Comparison of ENCODE assay signal across 8 mouse cellular contexts in genomic region chr6:124904161-124904981, GRCm38 (mm10). TPM values are rescaled to one million over a fixed set of nuclear protein-coding genes. Genes with fewer than 3 reads are reported as not detected.
A peak's percentile ranks its signal among the peaks of the same experiment; 100 is the strongest.
DNase-seq lines count a peak whose midpoint lies in the region; ATAC-seq and TF ChIP-seq lines count a peak whose summit lies in the region.

No protein-coding gene starts in this region.

- H3K9ac ChIP-seq in ES-Bruce4 (ENCODE audit: low read depth, poor library complexity, severe bottlenecking) = peak overlapping the region; percentile 57
- H3K9ac ChIP-seq in heart, embryonic 14.5 days (ENCODE audit: low read length) = peak overlapping the region; percentile 69
- peak overlapping the region; percentile 72 for H3K9ac ChIP-seq in liver, embryonic 13.5 days
- H3K9ac ChIP-seq in neural tube, embryonic 11.5 days (ENCODE audit: low read length) = peak overlapping the region; percentile 84

- no peaks in the 10 kb centered on the region for H3K27me3 ChIP-seq in ES-Bruce4 (ENCODE audit: control insufficient read depth, insufficient read depth, low read length, poor library complexity, severe bottlenecking)
- H3K27me3 ChIP-seq in heart, embryonic 14.5 days (ENCODE audit: control insufficient read depth, insufficient read depth, low read length) = no peaks in the 10 kb centered on the region
- H3K27me3 ChIP-seq in liver, embryonic 13.5 days = peaks cover 22% of the 10 kb centered on the region
- no peaks in the 10 kb centered on the region for H3K27me3 ChIP-seq in neural tube, embryonic 11.5 days (ENCODE audit: control insufficient read depth, insufficient read depth, low read length)

- peak overlapping the region; percentile 70 for H3K4me3 ChIP-seq in ES-Bruce4 (ENCODE audit: low read depth, low read length)
- peak overlapping the region; percentile 64 for H3K4me3 ChIP-seq in brown adipose tissue, adult 24 weeks (ENCODE audit: insufficient read depth, low read depth, low read length)
- peak overlapping the region; percentile 47 to 49 for H3K4me3 ChIP-seq in heart, embryonic 14.5 days (ENCODE audit: control insufficient read depth in 1 of 2, insufficient read depth in 1 of 2, low read depth in 1 of 2, low read length in 2 of 2)
- peak overlapping the region; percentile 68 for H3K4me3 ChIP-seq in liver, embryonic 13.5 days (replicated peaks)
- peak overlapping the region; percentile 40 for H3K4me3 ChIP-seq in neural tube, embryonic 11.5 days (ENCODE audit: low read depth, low read length)

- TF ChIP-seq EP300 in ES-Bruce4 (IDR thresholded peaks at IDR 0.05; ENCODE audit: insufficient read depth, low read depth, low read length) = no peak

- no peaks in the 10 kb centered on the region for H3K9me3 ChIP-seq in ES-Bruce4 (replicated peaks; ENCODE audit: control insufficient read depth, insufficient read depth, low read length, poor library complexity, severe bottlenecking)
- no peaks in the 10 kb centered on the region for H3K9me3 ChIP-seq in heart, embryonic 14.5 days (ENCODE audit: control insufficient read depth, low read length)
- no peaks in the 10 kb centered on the region for H3K9me3 ChIP-seq in liver, embryonic 13.5 days (replicated peaks)
- H3K9me3 ChIP-seq in neural tube, embryonic 11.5 days (ENCODE audit: control insufficient read depth, low read length) = no peaks in the 10 kb centered on the region

- peak overlapping the region; percentile 98 for H3K27ac ChIP-seq in ES-Bruce4 (ENCODE audit: insufficient read depth, low read length)
- peak overlapping the region; percentile 90 for H3K27ac ChIP-seq in brown adipose tissue, adult 24 weeks (replicated peaks; ENCODE audit: low read depth, low read length)
- H3K27ac ChIP-seq in heart, embryonic 14.5 days (replicated peaks in 1 of 2; ENCODE audit: control insufficient read depth in 1 of 2, insufficient read depth in 1 of 2, low read depth in 2 of 2, low read length in 2 of 2) = peak overlapping the region; percentile 92 to 99
- H3K27ac ChIP-seq in liver, embryonic 13.5 days = peak overlapping the region; percentile 85
- peak overlapping the region; percentile 96 for H3K27ac ChIP-seq in neural tube, embryonic 11.5 days (ENCODE audit: low read depth, low read length)

- no peak for TF ChIP-seq POLR2A in ES-Bruce4 (IDR thresholded peaks at IDR 0.05; ENCODE audit: insufficient read depth, low read length)

- peak overlapping the region; percentile 70 for H3K4me2 ChIP-seq in heart, embryonic 14.5 days (ENCODE audit: low read length)
- H3K4me2 ChIP-seq in liver, embryonic 13.5 days = peak overlapping the region; percentile 91
- peak overlapping the region; percentile 85 for H3K4me2 ChIP-seq in neural tube, embryonic 11.5 days (ENCODE audit: low read depth)

- DNase-seq in kidney, postnatal 14 days = peak; percentile 89
- DNase-seq in liver, embryonic 13.5 days = peak; percentile 50
- no peak for DNase-seq in neural tube, embryonic 11.5 days (ENCODE audit: low spot score)
- peak; percentile 75 for DNase-seq in thymus, postnatal 14 days

- H3K36me3 ChIP-seq in ES-Bruce4 (ENCODE audit: control insufficient read depth, insufficient read depth, low read length, poor library complexity, severe bottlenecking) = no peaks in the 10 kb centered on the region
- H3K36me3 ChIP-seq in heart, embryonic 14.5 days (ENCODE audit: control insufficient read depth, insufficient read depth, low read length) = no peaks in the 10 kb centered on the region
- H3K36me3 ChIP-seq in liver, embryonic 13.5 days = no peaks in the 10 kb centered on the region
- H3K36me3 ChIP-seq in neural tube, embryonic 11.5 days (ENCODE audit: control insufficient read depth, insufficient read depth, low read length) = no peaks in the 10 kb centered on the region

- WGBS in heart, embryonic 14.5 days = 6% methylated on average over 24 of the region's 24 CpGs
- 20% methylated on average over 24 of the region's 24 CpGs for WGBS in liver, embryonic 13.5 days (ENCODE audit: insufficient replicate concordance)
- WGBS in neural tube, embryonic 11.5 days = 8% methylated on average over 24 of the region's 24 CpGs

- H3K4me1 ChIP-seq in ES-Bruce4 (ENCODE audit: control insufficient read depth, insufficient read depth, low read length) = peaks cover 12% of the 10 kb centered on the region
- H3K4me1 ChIP-seq in brown adipose tissue, adult 24 weeks (ENCODE audit: control insufficient read depth, insufficient read depth, insufficient read length, low read length) = 0 out of 2 replicates have a peak, but pooled peaks cover 6% of the 10 kb centered on the region
- peaks cover 9 to 12% of the 10 kb centered on the region in 2 experiments for H3K4me1 ChIP-seq in heart, embryonic 14.5 days (ENCODE audit: control insufficient read depth in 2 of 2, insufficient read depth in 2 of 2, low read length in 2 of 2)
- peaks cover 13% of the 10 kb centered on the region for H3K4me1 ChIP-seq in liver, embryonic 13.5 days (replicated peaks)
- H3K4me1 ChIP-seq in neural tube, embryonic 11.5 days (ENCODE audit: control insufficient read depth, insufficient read depth, low read length) = peaks cover 7% of the 10 kb centered on the region

- peak; percentile 73 for ATAC-seq in erythroid progenitor cell, adult 5-6 weeks (replicated peaks; ENCODE audit: low FRiP score, poor library complexity, severe bottlenecking)
- ATAC-seq in heart, embryonic 14.5 days (ENCODE audit: insufficient number of reproducible peaks, insufficient read depth, low FRiP score, low read depth) = peak; percentile 66
- peak; percentile 56 for ATAC-seq in liver, embryonic 13.5 days (ENCODE audit: low read depth)
- ATAC-seq in neural tube, embryonic 11.5 days (ENCODE audit: insufficient read depth, low FRiP score, low TSS enrichment) = peak; percentile 54

- TF ChIP-seq CTCF in ES-Bruce4 (IDR thresholded peaks at IDR 0.05; ENCODE audit: low read depth, low read length) = peak; percentile 49

RNA-seq across cellular contexts. Expression of gene Lag3, which starts 7.1 kb away (rescaled TPM):
- polyA plus RNA-seq in ES-Bruce4 (2011; ENCODE audit: insufficient read depth, insufficient read length, low read depth, missing spikeins) = 4.0 and 5.9 TPM in 2 replicates
- polyA plus RNA-seq in brown adipose tissue, adult 24 weeks (2012; ENCODE audit: insufficient read depth, insufficient read length, missing spikeins) = 12.2 and 15.1 TPM in 2 replicates
- 1.8 TPM in 1 of 2 replicates, not detected in the other for total RNA-seq in erythroid progenitor cell, adult 5-6 weeks (2015; ENCODE audit: low replicate concordance)
- total RNA-seq in erythroid progenitor cell, adult 5-6 weeks (2017; ENCODE audit: low replicate concordance) = 0.90 TPM in 1 of 2 replicates, not detected in the other
- polyA plus RNA-seq in heart, embryonic 14.5 days (2014; fragmentation: Nextera tagmentation; extraction: Ambion mirVana) = 1.00 and 1.1 TPM in 2 replicates
- 0.14 and 0.18 TPM in 2 replicates for polyA plus RNA-seq in liver, embryonic 13.5 days (2015; fragmentation: Nextera tagmentation; extraction: Ambion mirVana)
- polyA plus RNA-seq in neural tube, embryonic 11.5 days (2014; fragmentation: Nextera tagmentation; extraction: Ambion mirVana) = 1.4 and 1.7 TPM in 2 replicates

RNA-seq across cellular contexts. Expression of gene Ptms, which starts 15.5 kb away (rescaled TPM):
- polyA plus RNA-seq in ES-Bruce4 (2011; ENCODE audit: insufficient read depth, insufficient read length, low read depth, missing spikeins) = 382 and 383 TPM in 2 replicates
- 949 and 1,236 TPM in 2 replicates for polyA plus RNA-seq in brown adipose tissue, adult 24 weeks (2012; ENCODE audit: insufficient read depth, insufficient read length, missing spikeins)
- total RNA-seq in erythroid progenitor cell, adult 5-6 weeks (2015; ENCODE audit: low replicate concordance) = 15.5 and 20.5 TPM in 2 replicates
- total RNA-seq in erythroid progenitor cell, adult 5-6 weeks (2017; ENCODE audit: low replicate concordance) = 7.9 and 18.6 TPM in 2 replicates
- 238 and 251 TPM in 2 replicates for polyA plus RNA-seq in heart, embryonic 14.5 days (2014; fragmentation: Nextera tagmentation; extraction: Ambion mirVana)
- 42.3 and 47.6 TPM in 2 replicates for polyA plus RNA-seq in liver, embryonic 13.5 days (2015; fragmentation: Nextera tagmentation; extraction: Ambion mirVana)
- polyA plus RNA-seq in neural tube, embryonic 11.5 days (2014; fragmentation: Nextera tagmentation; extraction: Ambion mirVana) = 345 and 381 TPM in 2 replicates

RNA-seq across cellular contexts. Expression of gene Cd4, which starts 16.4 kb away (rescaled TPM):
- polyA plus RNA-seq in ES-Bruce4 (2011; ENCODE audit: insufficient read depth, insufficient read length, low read depth, missing spikeins) = not detected in 2 replicates
- polyA plus RNA-seq in brown adipose tissue, adult 24 weeks (2012; ENCODE audit: insufficient read depth, insufficient read length, missing spikeins) = not detected in 2 replicates
- total RNA-seq in erythroid progenitor cell, adult 5-6 weeks (2015; ENCODE audit: low replicate concordance) = 4.3 and 12.2 TPM in 2 replicates
- 5.0 and 6.8 TPM in 2 replicates for total RNA-seq in erythroid progenitor cell, adult 5-6 weeks (2017; ENCODE audit: low replicate concordance)
- polyA plus RNA-seq in heart, embryonic 14.5 days (2014; fragmentation: Nextera tagmentation; extraction: Ambion mirVana) = 0.16 TPM in 1 of 2 replicates, not detected in the other
- 0.17 TPM in 1 of 2 replicates, not detected in the other for polyA plus RNA-seq in liver, embryonic 13.5 days (2015; fragmentation: Nextera tagmentation; extraction: Ambion mirVana)
- 0.07 TPM in 1 of 2 replicates, not detected in the other for polyA plus RNA-seq in neural tube, embryonic 11.5 days (2014; fragmentation: Nextera tagmentation; extraction: Ambion mirVana)

RNA-seq across cellular contexts. Expression of gene Mlf2, which starts 26.8 kb away (rescaled TPM):
- polyA plus RNA-seq in ES-Bruce4 (2011; ENCODE audit: insufficient read depth, insufficient read length, low read depth, missing spikeins) = 263 and 294 TPM in 2 replicates
- 238 and 301 TPM in 2 replicates for polyA plus RNA-seq in brown adipose tissue, adult 24 weeks (2012; ENCODE audit: insufficient read depth, insufficient read length, missing spikeins)
- 44.0 and 45.3 TPM in 2 replicates for total RNA-seq in erythroid progenitor cell, adult 5-6 weeks (2015; ENCODE audit: low replicate concordance)
- total RNA-seq in erythroid progenitor cell, adult 5-6 weeks (2017; ENCODE audit: low replicate concordance) = 18.5 and 42.2 TPM in 2 replicates
- 364 and 365 TPM in 2 replicates for polyA plus RNA-seq in heart, embryonic 14.5 days (2014; fragmentation: Nextera tagmentation; extraction: Ambion mirVana)
- 129 and 134 TPM in 2 replicates for polyA plus RNA-seq in liver, embryonic 13.5 days (2015; fragmentation: Nextera tagmentation; extraction: Ambion mirVana)
- polyA plus RNA-seq in neural tube, embryonic 11.5 days (2014; fragmentation: Nextera tagmentation; extraction: Ambion mirVana) = 468 and 513 TPM in 2 replicates

RNA-seq across cellular contexts. Expression of gene Gpr162, which starts 40.6 kb away (rescaled TPM):
- polyA plus RNA-seq in ES-Bruce4 (2011; ENCODE audit: insufficient read depth, insufficient read length, low read depth, missing spikeins) = 2.4 and 3.2 TPM in 2 replicates
- 0.88 TPM in 1 of 2 replicates, not detected in the other for polyA plus RNA-seq in brown adipose tissue, adult 24 weeks (2012; ENCODE audit: insufficient read depth, insufficient read length, missing spikeins)
- not detected in 2 replicates for total RNA-seq in erythroid progenitor cell, adult 5-6 weeks (2015; ENCODE audit: low replicate concordance)
- not detected in 2 replicates for total RNA-seq in erythroid progenitor cell, adult 5-6 weeks (2017; ENCODE audit: low replicate concordance)
- 0.71 and 0.86 TPM in 2 replicates for polyA plus RNA-seq in heart, embryonic 14.5 days (2014; fragmentation: Nextera tagmentation; extraction: Ambion mirVana)
- 0.08 and 0.14 TPM in 2 replicates for polyA plus RNA-seq in liver, embryonic 13.5 days (2015; fragmentation: Nextera tagmentation; extraction: Ambion mirVana)
- polyA plus RNA-seq in neural tube, embryonic 11.5 days (2014; fragmentation: Nextera tagmentation; extraction: Ambion mirVana) = 2.3 TPM in 2 replicates
